In genomic region chr3:136155555-136155954, GRCm38 (mm10) we compare ENCODE assay signal across 27 mouse cellular contexts.
"Had no signal": no experiment of that assay in that cellular context is flagged by ENCODE, and none has a peak within 500 bp of the region (broad histone marks: within the 10 kb centered on the region; RNA-seq: fewer than 3 reads in every experiment).

No protein-coding gene starts in this region.

- H3K4me3 ChIP-seq: gastrocnemius, adult 2 months; heart, embryonic 10.5 days; heart, embryonic 12.5 days; hindbrain, embryonic 10.5 days; hindbrain, embryonic 12.5 days; intestine, embryonic 15.5 days; layer of hippocampus, adult 2 months; left cerebral cortex, adult 2 months; limb, embryonic 10.5 days; limb, embryonic 12.5 days; liver, embryonic 13.5 days had no signal

- ATAC-seq: hindbrain, embryonic 16.5 days; inflammation-experienced regulatory T-cells, adult 6 months; intestine, embryonic 15.5 days; intestine, postnatal 0 days had no signal

- H3K4me2 ChIP-seq: heart, embryonic 12.5 days; hindbrain, embryonic 12.5 days; hindbrain, embryonic 14.5 days; intestine, embryonic 15.5 days; limb, embryonic 12.5 days; liver, embryonic 11.5 days; liver, embryonic 13.5 days had no signal

- H3K9ac ChIP-seq: heart, embryonic 12.5 days; hindbrain, embryonic 12.5 days; hindbrain, embryonic 14.5 days; intestine, embryonic 15.5 days; limb, embryonic 12.5 days; liver, embryonic 13.5 days had no signal

- H3K4me1 ChIP-seq: heart, embryonic 10.5 days; heart, embryonic 12.5 days; hindbrain, embryonic 10.5 days; hindbrain, embryonic 12.5 days; intestine, embryonic 15.5 days; limb, embryonic 12.5 days; liver, embryonic 13.5 days had no signal

- H3K27ac ChIP-seq: gastrocnemius, adult 2 months; heart, embryonic 10.5 days; hindbrain, embryonic 10.5 days; hindbrain, embryonic 12.5 days; hindbrain, embryonic 14.5 days; intestine, embryonic 15.5 days; layer of hippocampus, adult 2 months; left cerebral cortex, adult 2 months; limb, embryonic 10.5 days; limb, embryonic 12.5 days; liver, embryonic 13.5 days had no signal

- DNase-seq: gastrocnemius, adult 2 months; gastrocnemius, postnatal 10 days; gastrocnemius, postnatal 25 days; heart, adult 18-20 months; heart, postnatal 10 days; heart, postnatal 4 days; kidney, adult 18-20 months; kidney, adult 8-10 months; kidney, postnatal 10 days; kidney, postnatal 25 days; kidney, postnatal 4 days; liver; liver, embryonic 13.5 days had no signal

- H3K9me3 ChIP-seq: heart, embryonic 10.5 days; heart, embryonic 12.5 days; hindbrain, embryonic 10.5 days; hindbrain, embryonic 12.5 days; intestine, embryonic 15.5 days; limb, embryonic 10.5 days; limb, embryonic 12.5 days; liver, embryonic 13.5 days had no signal

- H3K27me3 ChIP-seq: heart, embryonic 12.5 days; hindbrain, embryonic 12.5 days; intestine, embryonic 15.5 days; limb, embryonic 12.5 days; liver, embryonic 13.5 days had no signal

- H3K36me3 ChIP-seq: heart, embryonic 10.5 days; heart, embryonic 12.5 days; hindbrain, embryonic 10.5 days; hindbrain, embryonic 12.5 days; intestine, embryonic 15.5 days; limb, embryonic 10.5 days; limb, embryonic 12.5 days; liver, embryonic 13.5 days had no signal
